Comparison of ENCODE assay signal across 8 mouse cellular contexts in genomic region chr11:54437823-54438337, GRCm38 (mm10). TPM values are rescaled to one million over a fixed set of nuclear protein-coding genes. Genes with fewer than 3 reads are reported as not detected.
DNase-seq lines count a peak whose midpoint lies in the region; ATAC-seq and TF ChIP-seq lines count a peak whose summit lies in the region.

Fnip1 (plus strand) TSS chr11:54438199.

- peak within 1 kb of the TSS; percentile 78 for H3K4me2 ChIP-seq in forebrain, embryonic 16.5 days (ENCODE audit: low read length)
- H3K4me2 ChIP-seq in lung, embryonic 15.5 days, result peak within 1 kb of the TSS; percentile 63

- WGBS in forebrain, embryonic 16.5 days, result under 1% methylated on average over 43 of the region's 47 CpGs
- WGBS in lung, embryonic 15.5 days, result 0% methylated on average over 32 of the region's 47 CpGs

- peak; percentile 91 for ATAC-seq in G1E (ENCODE audit: extremely low read depth, insufficient number of reproducible peaks, low FRiP score, poor library complexity, severe bottlenecking)
- ATAC-seq in forebrain, embryonic 16.5 days, result peak; percentile 97
- ATAC-seq in lung, embryonic 15.5 days (ENCODE audit: borderline replicate concordance, extremely low read depth, low FRiP score, low TSS enrichment), result peak; percentile 97

- H3K36me3 ChIP-seq in G1E (replicated peaks), result peaks cover 9% of the 10 kb centered on the region
- no peaks in the 10 kb centered on the region for H3K36me3 ChIP-seq in forebrain, embryonic 16.5 days (ENCODE audit: control insufficient read depth, insufficient read depth)
- no peaks in the 10 kb centered on the region for H3K36me3 ChIP-seq in lung, embryonic 15.5 days

- peaks cover 13% of the 10 kb centered on the region for H3K4me1 ChIP-seq in G1E (ENCODE audit: insufficient read depth, low read depth, low read length)
- H3K4me1 ChIP-seq in forebrain, embryonic 16.5 days (replicated peaks; ENCODE audit: control insufficient read depth, insufficient read depth, low read length), result peaks cover 17% of the 10 kb centered on the region
- H3K4me1 ChIP-seq in lung, embryonic 15.5 days, result peaks cover 20% of the 10 kb centered on the region

- DNase-seq in G1E (ENCODE audit: low spot score), result peak; percentile 89
- peak; percentile 94 to 96 for DNase-seq in cerebellum, adult 18-20 months
- peak; percentile 97 for DNase-seq in heart, postnatal 4 days
- peak; percentile 89 to 94 for DNase-seq in layer of hippocampus, adult 8-10 months (ENCODE audit: low spot score in 2 of 2)
- DNase-seq in ovary, adult 18-20 months (ENCODE audit: low spot score), result peak; percentile 88
- peak; percentile 96 for DNase-seq in thymus, postnatal 0 days (ENCODE audit: low spot score)

- no peak for TF ChIP-seq CTCF in G1E (IDR thresholded peaks at IDR 0.05; ENCODE audit: low read depth, low read length)

- peaks cover 9% of the 10 kb centered on the region for H3K27me3 ChIP-seq in G1E (ENCODE audit: insufficient read depth, low read length)
- H3K27me3 ChIP-seq in forebrain, embryonic 16.5 days (replicated peaks; ENCODE audit: control insufficient read depth, insufficient read depth, low read length), result no peaks in the 10 kb centered on the region
- no peaks in the 10 kb centered on the region for H3K27me3 ChIP-seq in lung, embryonic 15.5 days

- peak within 1 kb of the TSS; percentile 78 for H3K27ac ChIP-seq in forebrain, embryonic 16.5 days (ENCODE audit: low read length)
- peak within 1 kb of the TSS; percentile 81 for H3K27ac ChIP-seq in lung, embryonic 15.5 days

- peak within 1 kb of the TSS; percentile 88 for H3K9ac ChIP-seq in forebrain, embryonic 16.5 days (replicated peaks; ENCODE audit: low read depth, low read length)
- H3K9ac ChIP-seq in lung, embryonic 15.5 days, result peak within 1 kb of the TSS; percentile 90

- no peaks in the 10 kb centered on the region for H3K9me3 ChIP-seq in G1E (replicated peaks)
- no peaks in the 10 kb centered on the region for H3K9me3 ChIP-seq in forebrain, embryonic 16.5 days (ENCODE audit: control insufficient read depth, low read length)
- H3K9me3 ChIP-seq in lung, embryonic 15.5 days, result no peaks in the 10 kb centered on the region

- H3K4me3 ChIP-seq in G1E (ENCODE audit: low read depth, low read length), result peak within 1 kb of the TSS; percentile 92
- H3K4me3 ChIP-seq in forebrain, embryonic 16.5 days (replicated peaks; ENCODE audit: low read length), result peak within 1 kb of the TSS; percentile 83
- peak within 1 kb of the TSS; percentile 97 for H3K4me3 ChIP-seq in lung, embryonic 15.5 days

RNA-seq across cellular contexts. Expression of gene Fnip1, which starts in this region (rescaled TPM):
- total RNA-seq in G1E (2014; fragmentation: Nextera tagmentation), result 50.8 and 56.1 TPM in 2 replicates
- total RNA-seq in G1E (2017), result 62.1 and 74.0 TPM in 2 replicates
- polyA plus RNA-seq in G1E (2012), result 0.96 and 1.6 TPM in 2 replicates
- polyA plus RNA-seq in forebrain, embryonic 16.5 days (2015; fragmentation: Nextera tagmentation; extraction: Ambion mirVana), result 12.9 and 13.6 TPM in 2 replicates
- 10 to 100 TPM; 26.1 to 26.3 TPM for total RNA-seq in heart, postnatal 4 days (2021)
- 10 to 100 TPM; 35.4 to 40.2 (median 38.2) TPM for total RNA-seq in layer of hippocampus, adult 8-10 months (2022)
- polyA plus RNA-seq in lung, embryonic 15.5 days (2015; fragmentation: Nextera tagmentation; extraction: Ambion mirVana), result 9.8 and 10.2 TPM in 2 replicates
- 7.3 and 7.7 TPM in 2 replicates for polyA plus RNA-seq in thymus, postnatal 0 days (2015; fragmentation: Nextera tagmentation; extraction: Ambion mirVana)

Comparison
In these comparisons a context has a peak if more than half of its experiments do, and no peak if none do; other contexts are left out.
1. Peak in every context shown above with its lines: DNase-seq, ATAC-seq, H3K4me3 ChIP-seq and H3K27ac ChIP-seq.